Mouse (Mus musculus): Measurements from ENCODE around the gene Gm20708.
"Not testable (repeated sequence)": the region's sequence is repeated elsewhere in the genome, so short reads cannot be mapped to it uniquely, and the experiment has no call there.

Gene Gm20708

DNA sequence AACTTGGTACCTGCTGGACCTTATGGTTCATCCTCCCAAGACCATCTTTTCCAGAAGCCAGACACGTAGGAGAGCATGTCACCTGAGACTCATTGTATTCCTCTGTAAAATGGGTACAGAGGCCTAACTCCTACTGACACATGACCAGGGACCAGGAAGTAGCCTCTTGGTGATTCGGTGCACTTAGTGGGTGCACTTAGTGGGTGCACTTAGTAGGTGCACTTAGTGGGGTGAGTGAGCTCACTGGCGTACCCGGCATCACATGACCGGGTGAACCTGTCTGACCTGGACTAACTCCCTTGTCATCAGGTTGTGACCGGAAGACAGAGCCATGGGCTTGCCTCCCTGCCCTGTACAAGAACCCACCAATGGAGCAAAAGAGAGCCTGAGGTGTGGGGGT, 2.7 kb upstream of the Gm20708 start:
- no peak for DNase-seq (ENCODE audit: low read depth, low spot score)

DNA sequence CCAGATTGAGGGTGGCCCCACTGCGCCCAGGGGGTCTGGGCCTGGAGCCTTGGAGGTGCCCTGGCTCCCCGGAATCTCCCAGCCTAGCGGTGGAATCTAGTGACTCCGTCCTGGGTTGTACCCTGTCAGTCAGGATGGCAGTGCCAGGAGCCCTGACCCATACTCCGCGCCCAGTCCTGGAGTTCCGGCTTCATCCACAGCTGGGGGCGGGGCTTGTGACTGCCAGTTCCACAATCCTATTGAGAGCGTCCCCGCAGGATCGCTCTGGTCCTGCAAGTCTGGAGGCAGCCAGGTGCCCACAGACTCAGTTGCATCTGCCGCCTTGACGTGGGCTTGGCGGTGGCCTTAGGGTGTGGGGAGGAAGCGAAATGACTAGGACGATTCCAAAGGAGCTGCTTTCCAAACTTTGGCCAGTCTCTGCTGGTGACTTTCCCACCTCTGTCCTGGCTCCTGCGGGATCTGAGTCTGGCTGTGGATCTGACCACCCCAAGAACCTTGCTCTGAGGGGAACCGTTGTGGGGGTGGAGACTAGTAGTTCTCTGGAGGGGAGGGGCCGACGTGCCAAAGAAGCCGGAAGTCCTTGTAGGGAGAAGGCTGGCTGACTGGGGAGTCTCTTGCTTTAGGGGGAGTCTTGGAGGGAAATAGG, 1.1 kb downstream of the Gm20708 start:
- peak; percentile 85 for DNase-seq (ENCODE audit: low read depth, low spot score)

DNA sequence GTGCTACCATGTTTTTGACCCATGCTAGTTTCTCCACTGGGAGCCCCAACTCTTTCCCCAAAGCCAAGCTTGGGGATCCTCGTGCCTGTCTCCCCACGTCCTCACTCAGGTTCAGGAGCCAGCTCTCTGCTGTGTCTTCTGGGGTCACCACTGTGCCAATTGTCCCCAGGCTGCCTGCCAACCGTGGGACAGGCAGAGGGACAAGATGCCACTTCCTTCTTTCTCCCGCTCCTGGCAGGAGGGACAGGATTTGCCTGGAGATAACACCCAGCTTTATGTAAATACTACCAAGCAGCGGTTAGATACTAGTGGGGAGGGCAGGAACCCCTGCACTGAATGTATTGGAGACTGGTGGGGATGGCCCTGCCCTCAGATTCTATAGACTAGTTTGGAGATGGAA, 4.4 kb downstream of the Gm20708 start:
- DNase-seq (ENCODE audit: low read depth, low spot score): no peak

DNA sequence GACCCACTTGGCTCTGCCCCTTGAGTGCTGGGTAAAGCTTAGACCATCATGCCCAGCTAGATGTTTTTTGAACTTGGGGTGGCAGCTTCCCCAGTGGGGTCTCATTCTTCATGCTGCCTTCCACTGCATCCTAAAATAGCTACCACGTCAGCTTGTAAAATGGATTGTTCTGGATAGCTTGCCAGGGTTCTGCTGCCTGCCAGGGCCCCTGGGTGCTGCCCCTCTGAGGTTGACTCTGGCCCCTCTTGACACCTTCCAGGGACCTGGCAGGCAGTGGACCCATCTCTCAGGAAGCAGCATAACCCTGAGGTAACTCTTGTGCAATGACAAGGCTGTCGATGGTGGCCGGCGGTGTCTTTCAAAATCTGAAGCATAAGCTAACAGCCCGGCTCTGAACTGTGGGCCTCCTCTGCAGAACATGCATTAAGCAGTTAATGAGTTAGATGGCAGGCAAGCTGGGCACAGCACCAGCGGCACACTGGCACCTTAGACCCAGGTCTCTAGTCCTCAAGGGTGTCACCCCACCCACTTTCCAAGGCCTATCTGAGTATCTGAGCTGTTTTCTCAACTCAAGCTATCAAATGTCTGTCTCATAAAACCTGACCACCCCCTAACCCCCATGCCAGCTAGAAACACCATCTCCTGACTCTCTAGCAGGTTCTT, 5.4 kb downstream of the Gm20708 start:
- DNase-seq (ENCODE audit: low read depth, low spot score): no peak

DNA sequence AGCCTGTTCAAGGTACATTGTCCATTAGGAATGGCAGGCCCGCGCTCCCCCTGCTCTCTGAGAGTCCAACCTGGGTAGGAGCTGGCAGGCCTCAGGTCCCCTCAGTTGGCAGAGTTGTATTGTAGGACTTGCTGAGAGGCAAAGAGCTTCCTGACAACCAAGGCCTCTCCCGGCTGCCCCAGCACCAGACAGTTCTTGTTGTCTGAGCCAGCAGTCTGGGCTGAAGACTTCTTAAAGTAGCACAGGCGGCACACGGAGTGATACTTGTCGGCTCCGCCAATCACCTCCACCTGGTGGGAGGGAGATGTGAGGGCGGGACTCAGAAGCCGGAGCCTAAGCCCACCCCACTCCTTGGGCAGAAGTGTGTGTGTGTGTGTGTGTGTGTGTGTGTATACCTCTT, 6.4 kb downstream of the Gm20708 start:
- not testable (repeated sequence) for DNase-seq (ENCODE audit: low read depth, low spot score)

DNA sequence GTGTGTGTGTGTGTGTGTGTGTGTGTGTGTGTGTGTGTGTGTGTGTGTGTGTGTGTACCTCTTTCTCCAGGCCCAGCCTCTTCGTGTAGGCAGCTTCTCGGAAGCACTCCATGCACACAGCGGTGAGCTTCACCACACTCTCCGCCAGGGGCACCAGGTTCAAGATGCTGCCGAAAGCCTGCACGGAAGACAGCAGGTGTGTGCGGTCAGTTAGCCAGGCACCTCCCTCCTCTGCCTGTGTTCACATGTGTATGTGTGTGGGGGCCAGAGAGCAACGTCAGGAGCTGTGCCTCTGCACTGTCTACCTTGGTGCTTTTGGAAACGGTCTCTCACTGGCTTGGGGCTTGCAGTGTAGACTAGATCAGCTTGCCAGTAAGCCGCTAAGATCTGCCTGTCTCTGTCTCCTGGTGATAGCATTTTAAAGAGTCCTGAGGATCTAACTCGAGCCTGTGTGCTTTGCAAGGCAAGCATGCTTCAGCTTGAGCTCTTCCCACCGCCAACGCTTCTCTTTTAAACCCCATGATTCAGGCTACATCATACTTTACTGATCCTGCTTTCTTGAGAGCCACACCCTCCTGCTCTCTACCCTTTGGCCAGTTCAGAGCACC, 7.0 kb downstream of the Gm20708 start:
- no peak for DNase-seq (ENCODE audit: low read depth, low spot score)

DNA sequence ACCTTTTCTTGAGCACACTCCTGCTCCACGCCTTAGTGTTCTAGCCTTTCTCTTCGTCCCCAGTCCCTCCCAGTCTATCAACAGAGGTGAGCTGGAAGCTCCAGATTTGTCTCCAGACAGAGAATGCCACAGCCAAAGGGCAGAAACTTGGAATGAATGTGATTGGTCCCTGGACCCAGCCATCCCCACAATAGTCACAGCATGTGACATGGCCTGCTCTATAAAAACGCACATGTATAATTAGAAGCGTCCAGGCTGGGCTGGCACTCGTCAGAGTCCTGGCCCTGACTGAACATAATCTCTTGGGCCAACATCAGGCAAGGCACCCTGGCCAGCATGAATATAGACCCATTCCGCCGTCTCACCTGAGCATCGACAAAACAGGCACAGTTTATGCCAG, 9.6 kb downstream of the Gm20708 start:
- DNase-seq (ENCODE audit: low read depth, low spot score): no peak

DNA sequence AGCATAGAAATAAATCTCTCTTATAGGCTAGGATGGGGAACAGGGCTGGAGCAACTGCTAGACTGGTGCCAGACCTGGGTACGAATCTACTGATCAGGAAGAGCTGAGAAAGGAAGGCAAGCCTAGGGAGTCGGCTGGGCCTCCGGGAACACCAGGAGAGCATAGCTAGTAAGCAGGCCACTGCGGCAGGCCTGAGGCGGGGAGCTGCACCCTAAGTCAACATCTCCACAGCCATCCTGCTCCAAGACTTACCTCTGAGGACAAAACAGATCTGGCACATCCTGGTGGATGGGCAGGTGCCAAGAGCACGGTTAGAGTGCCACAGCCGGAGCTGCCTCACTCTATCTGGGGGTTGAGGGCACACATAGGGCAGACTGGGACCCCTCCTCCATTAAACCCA, 10.7 kb downstream of the Gm20708 start:
- no peak for DNase-seq (ENCODE audit: low read depth, low spot score)

DNA sequence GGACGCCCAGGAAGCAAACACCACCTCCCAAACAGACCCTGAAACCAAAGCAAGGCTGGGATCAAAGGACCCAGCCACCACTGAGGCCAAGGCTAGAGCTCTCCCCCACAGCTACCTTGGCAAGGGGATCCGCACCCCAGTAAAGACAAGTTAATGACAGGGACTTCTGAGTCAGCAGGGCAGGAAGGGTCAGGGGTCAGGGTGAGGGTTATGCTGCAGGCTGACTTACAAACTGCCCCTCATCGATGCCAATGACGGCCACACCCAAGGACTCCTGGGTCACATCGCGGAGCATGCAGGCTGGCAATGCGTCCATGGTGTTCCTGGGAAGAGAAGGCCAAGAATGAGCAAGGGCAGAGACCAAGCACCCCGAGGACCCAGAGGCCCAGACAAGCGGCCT, 12.4 kb downstream of the Gm20708 start:
- DNase-seq (ENCODE audit: low read depth, low spot score): no peak

DNA sequence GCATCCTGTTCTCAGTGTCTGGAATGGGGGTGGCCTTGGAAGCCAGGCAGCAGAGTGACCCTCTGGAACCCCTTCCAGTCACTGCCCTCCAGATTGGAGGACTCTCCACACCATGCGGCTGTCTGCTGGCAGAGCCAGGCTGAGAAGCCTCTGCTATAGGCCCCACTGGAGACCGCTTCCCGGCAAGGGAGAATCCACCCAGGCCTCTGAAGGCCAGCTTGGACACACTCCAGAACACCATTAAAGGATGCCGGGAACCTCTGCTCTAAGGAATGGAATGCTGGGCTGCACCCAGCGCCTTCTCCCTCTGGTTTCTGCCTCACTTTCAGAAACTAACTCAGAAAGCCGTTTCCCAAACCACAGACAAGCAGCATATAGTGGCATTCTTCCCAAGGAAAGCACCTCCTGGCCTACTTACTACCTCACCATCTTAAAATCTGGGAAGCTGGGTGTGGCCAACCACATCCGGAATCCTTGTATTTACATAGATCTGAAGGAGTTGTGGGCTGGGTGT, 13.3 kb downstream of the Gm20708 start:
- no peak for DNase-seq (ENCODE audit: low read depth, low spot score)

DNA sequence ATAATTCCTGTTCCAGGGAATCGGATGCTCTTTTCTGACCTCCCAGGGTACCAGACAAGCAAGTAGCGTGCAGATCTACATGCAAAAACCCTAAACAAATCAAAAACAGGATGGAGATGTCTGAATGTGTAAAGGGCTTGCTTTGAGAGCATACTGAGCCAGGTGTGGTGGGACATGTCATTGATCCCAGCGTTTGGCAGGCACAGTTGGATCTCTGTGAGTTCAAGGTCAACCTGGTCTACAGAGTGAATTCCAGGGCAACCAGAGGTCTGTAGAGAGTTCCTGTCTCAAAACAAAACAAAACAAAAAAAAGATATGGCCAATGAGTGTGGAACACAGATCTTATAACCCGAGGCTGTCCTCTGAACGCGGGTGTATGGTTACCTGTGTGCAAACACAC, 13.9 kb downstream of the Gm20708 start:
- no peak for DNase-seq (ENCODE audit: low read depth, low spot score)

DNA sequence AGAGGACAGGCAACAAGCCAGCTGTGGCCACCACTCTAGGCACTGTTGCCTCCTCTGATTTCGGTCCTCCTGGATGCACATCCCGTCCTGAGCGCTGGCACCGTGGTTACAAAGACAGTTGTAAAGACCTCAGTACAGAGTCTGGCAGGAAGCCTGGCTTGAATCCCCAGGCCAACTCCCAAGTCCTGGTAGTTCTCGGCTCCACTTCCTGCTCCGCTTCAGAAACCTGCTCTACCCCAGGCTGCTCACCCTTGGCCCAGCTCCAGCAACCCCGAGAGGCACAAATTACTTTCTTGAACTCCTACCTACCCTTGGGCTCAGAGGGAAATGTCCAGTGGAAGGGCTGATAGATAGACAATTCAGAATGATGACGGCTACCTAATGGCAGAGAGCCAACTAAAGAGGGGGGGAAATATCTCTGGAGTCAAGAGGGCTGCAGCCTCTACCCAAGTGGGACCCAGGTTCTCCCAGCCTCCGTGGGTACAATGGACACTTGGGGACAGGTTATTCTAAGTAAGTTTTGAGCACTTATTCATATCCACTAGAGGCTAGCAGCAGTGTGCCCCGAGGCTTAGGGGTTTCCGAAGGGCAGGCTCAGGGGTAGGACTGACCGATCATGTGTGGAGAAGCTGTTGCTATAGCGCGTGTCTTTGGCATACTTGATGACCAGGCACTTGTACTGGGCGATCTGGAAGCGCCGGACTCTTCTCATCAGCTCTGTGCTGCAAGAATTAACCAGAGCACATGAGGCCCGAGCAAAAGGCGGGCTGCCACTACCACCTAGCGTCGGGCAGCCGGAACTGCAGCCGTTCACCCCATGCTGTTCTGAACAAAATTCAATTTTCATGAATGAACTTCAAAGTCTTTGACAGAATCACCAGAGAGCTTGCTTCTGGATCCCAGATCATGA, 14.8 kb downstream of the Gm20708 start:
- DNase-seq (ENCODE audit: low read depth, low spot score): peak; percentile 85

DNA sequence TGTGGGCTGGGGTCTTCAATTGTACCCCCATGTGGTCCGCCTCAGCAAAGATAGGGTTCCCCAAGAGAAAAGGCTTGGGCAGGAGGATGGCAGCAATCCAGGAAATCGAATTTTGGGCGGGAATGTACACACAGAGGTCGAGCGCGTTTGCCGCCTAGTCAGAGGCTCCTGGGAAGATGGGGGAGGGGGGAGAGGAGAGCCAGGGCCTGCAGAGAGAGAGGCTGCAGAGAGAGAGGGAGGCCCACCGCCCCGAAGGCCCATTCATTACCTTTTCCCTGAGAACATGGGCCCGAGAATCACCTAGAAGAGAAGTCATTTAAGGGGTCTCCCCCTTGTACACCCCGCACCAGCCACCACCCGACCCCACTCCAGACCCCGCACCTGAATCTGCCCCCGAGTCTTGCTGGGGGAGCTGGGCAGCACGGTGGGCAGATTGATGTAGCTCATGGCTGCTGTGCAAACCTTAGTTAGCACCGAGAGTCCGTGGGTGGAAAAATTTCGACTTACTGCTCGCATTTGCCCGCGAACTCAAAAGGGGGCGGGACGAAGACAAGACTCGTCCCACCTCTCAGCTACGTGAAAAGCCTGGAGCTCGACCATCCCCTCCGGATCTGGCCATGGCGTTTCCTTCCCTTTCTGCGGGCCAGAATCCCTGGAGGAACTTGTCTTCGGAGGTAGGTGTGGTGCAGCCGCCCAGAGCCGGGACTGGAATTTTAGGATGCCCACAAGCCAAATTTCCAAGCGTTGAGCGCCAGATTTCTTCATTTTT, 16.0 kb downstream of the Gm20708 start, which contains the start of the genes Afmid and Tk1:
Afmid (plus strand) TSS at position 592 of the 769 bp plus-strand sequence.
Tk1 (minus strand) TSS at position 760 of the 769 bp plus-strand sequence.
- peak; percentile 91 for DNase-seq (ENCODE audit: low read depth, low spot score)

DNA sequence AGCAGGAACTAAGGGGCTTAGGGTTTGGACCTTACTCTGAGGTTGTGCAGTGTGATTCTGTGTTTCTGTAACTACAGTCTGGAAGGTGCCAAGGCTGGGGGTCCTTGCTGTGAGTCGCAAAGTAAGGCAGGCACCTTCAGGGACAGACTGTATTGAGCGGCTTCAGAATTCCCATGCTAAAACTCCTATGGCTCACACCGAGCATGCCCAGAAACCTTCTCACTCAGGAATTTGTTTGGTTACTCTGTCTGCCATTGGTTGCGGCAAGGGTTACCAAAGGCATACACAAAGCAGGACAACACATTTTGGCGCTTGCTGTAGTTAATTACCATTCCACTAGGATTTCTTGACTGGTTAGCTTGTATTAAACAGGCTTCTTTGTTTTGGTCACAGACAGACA, 16.7 kb downstream of the Gm20708 start:
- DNase-seq (ENCODE audit: low read depth, low spot score): no peak

DNA sequence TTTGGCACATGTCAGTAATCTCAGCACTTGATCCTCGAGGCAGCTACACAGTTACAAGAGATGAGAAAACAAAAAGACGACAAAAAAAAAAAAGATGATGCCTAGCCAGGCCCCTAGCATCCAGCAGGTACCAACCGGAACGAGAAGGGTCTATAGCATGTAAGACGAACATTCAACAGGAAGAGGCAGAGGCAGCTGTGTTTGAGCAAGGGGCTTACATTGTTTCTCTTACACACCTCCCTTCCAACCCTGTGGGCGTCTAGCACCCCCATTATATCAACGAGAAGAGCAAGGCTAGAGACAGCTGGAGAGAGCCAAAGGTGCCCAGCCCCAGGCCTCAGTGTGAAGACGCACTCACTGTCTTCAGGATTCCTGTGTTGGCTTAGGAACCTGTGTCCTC, 17.4 kb downstream of the Gm20708 start:
- DNase-seq (ENCODE audit: low read depth, low spot score): no peak

DNA sequence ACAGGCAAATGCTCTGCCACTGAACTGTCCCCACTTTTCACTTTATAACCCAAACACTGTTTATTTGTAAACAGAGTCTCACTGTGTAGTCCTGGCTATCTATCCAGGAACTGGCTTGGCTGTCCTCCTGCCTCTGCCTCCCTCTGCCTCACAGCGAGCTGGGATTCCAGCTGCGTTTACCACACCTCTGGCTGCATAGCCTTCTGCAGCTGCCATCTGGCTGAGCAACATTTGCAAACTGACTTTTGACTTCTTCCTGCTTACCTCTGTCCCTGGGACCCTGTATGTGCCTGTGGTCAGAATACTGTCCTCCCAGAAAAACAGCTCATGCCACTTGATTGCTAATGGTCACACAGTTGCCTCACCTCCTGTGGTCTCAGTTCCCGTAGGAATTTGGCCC, 17.9 kb downstream of the Gm20708 start:
- no peak for DNase-seq (ENCODE audit: low read depth, low spot score)

DNA sequence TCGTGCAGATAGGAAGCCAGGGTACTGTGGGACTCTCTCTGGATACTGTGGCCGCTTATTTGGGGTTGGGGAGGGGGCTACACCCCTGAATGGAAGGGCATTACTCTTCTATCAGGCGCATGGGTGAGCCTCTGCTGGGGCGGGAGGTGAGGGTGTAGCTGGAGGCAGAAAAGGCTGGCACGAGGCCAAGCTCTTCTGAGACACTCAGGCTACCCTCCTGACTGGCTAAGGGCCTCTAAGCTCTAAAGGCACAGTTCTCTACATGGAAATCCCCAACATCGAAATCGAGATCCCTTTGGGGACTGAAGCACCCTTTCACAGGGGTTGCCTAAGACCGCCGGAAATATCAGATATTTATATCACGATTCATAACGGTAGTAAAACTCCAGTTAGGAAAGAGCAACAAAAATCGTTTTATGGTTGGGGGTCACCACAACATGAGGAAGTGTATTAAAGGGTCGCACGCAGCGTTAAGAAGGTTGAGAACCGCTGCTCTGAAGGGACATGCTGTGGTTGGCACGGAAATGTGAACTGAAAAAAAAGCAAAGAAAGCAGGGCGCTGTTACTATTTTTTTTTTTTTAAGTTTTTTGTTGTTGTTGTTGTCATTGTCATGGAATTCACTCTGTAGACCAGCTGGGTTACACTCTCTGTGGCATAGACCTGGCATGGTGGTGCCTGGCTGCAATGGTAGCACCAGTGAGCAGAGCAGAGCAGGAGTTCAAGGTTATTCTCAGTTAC, 18.9 kb downstream of the Gm20708 start:
- no peak for DNase-seq (ENCODE audit: low read depth, low spot score)

DNA sequence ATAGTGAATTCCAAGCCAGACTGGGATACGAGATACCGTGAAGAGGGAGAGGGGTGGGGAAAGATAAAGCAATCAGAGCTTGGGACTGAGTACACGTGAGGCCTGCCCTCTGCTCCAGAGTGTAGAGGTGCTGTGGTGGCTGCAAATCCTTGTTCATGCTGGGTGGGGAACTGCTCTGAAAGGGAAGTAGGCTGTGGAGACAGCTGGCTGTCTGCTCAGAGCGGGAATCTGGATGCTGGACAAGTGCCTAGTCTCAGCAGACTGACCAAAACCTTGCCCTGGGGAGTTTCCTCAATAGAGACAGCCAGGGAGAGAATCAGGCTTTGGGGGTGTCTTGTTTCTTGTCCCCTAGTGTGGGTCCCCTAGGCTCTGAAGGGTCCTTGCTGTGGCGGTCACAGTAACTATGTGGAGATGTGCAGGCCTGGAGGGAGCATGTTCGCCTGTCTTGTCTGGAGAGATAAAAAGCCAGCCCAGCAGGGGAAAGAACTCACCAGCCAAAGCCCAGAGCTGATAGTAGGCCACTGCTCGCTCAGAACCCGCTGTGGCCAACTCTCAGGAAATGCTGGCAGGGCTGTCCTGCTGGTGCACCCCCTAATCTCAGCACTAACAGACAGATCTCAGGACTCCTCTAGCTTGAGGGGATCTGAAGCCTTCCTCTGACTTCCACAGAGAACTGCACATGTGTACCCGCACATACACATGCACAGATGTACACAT, 19.6 kb downstream of the Gm20708 start:
- no peak for DNase-seq (ENCODE audit: low read depth, low spot score)

DNA sequence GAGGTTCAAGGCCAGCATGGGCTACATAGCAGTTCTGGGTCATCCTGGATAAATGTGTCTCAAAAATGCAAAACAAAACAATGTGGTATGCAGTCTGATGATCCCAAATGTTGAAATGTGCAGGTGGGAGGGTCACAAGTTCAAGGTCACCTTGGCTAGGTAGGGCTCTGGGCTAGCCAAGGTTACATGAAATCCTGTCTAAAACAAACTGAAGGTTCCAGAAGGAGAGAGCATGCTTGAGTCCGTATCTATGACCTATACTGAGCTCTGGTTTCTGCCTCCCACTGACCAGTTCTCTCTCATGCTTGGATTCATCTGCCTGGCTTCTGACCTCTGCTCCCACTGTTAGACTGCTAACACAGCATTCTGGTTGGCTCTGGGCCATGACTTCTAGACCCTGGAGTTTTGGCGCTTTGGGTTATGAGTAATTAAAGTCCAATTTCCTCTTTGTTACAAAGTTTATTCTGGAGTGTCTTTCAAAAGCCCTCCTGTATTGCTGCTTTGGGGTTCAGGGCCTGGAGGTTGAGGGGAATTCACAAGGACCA, 20.3 kb downstream of the Gm20708 start:
- no peak for DNase-seq (ENCODE audit: low read depth, low spot score)

All from mesoderm, embryonic 11.5 days (tissue).